Mouse (Mus musculus) hindbrain, embryonic 16.5 days (tissue): ENCODE measurements around the gene Pias1. TPM values are rescaled to one million over a fixed set of nuclear protein-coding genes. Genes with fewer than 3 reads are reported as not detected.

Source experiments
- ATAC-seq: fragments of 200-750 bp; cut with Nextera tagmentation; 2 replicates; pipeline ENCODE4 v1.8.0; 2017; ENCODE audit warnings: moderate TSS enrichment, moderate library complexity
- H3K27ac ChIP-seq: fragments of 300-500 bp; sonication (generic); 2 replicates; pipeline ENCODE4 v1.5.1; 2014; ENCODE audit warnings: low read depth, mild to moderate bottlenecking, control low read depth, low read length, moderate library complexity
- H3K27me3 ChIP-seq: fragments of 300-500 bp; sonication (generic); replicated peaks from 2 replicates; pipeline ENCODE4 v1.6.1; 2014; ENCODE audit warnings: low read length; ENCODE audit not compliant: control insufficient read depth, insufficient read depth
- H3K36me3 ChIP-seq: fragments of 300-500 bp; sonication (generic); 2 replicates; pipeline ENCODE4 v1.6.1; 2014; ENCODE audit warnings: mild to moderate bottlenecking, low read length, moderate library complexity, mixed read lengths; ENCODE audit not compliant: control insufficient read depth, insufficient read depth
- H3K4me1 ChIP-seq: fragments of 300-500 bp; sonication (generic); 2 replicates; pipeline ENCODE4 v1.6.1; 2014; ENCODE audit warnings: low read depth, low read length; ENCODE audit not compliant: control insufficient read depth, insufficient read depth
- H3K4me2 ChIP-seq: fragments of 300-500 bp; sonication (generic); 2 replicates; pipeline ENCODE4 v1.6.1; 2014; ENCODE audit warnings: mild to moderate bottlenecking, low read length, control low read depth, moderate library complexity
- H3K4me3 ChIP-seq: fragments of 300-500 bp; sonication (generic); 2 replicates; pipeline ENCODE4 v1.5.1; 2014; ENCODE audit warnings: mild to moderate bottlenecking, low read length, control low read depth, moderate library complexity
- H3K9ac ChIP-seq: fragments of 300-500 bp; sonication (generic); 2 replicates; pipeline ENCODE4 v1.6.1; 2014; ENCODE audit warnings: low read depth, mild to moderate bottlenecking, control low read depth, low read length, moderate library complexity
- H3K9me3 ChIP-seq: fragments of 300-500 bp; sonication (generic); 2 replicates; pipeline ENCODE4 v1.6.1; 2014; ENCODE audit warnings: mild to moderate bottlenecking, low read length, moderate library complexity; ENCODE audit not compliant: control insufficient read depth
- WGBS: fragments of 180-500 bp; shearing (Covaris S2); extraction: QIAGEN DNeasy Blood & Tissue Kit; methylation state at CpG from one replicate; pipeline ENCODE4 v1.1.7; 2014; 5-methylcytosine and 5-hydroxymethylcytosine counted together
- polyA plus RNA-seq: library from polyadenylated mRNA; unstranded; fragments of >200 nt; fragmentation: Nextera tagmentation; extraction: Ambion mirVana; gene quantifications from 2 replicates; pipeline ENCODE4 v1.2.1, GENCODE M21; 2015

Gene Pias1
- polyA plus RNA-seq, 1 experiment from 2014 or later, result 53.6 TPM

DNA sequence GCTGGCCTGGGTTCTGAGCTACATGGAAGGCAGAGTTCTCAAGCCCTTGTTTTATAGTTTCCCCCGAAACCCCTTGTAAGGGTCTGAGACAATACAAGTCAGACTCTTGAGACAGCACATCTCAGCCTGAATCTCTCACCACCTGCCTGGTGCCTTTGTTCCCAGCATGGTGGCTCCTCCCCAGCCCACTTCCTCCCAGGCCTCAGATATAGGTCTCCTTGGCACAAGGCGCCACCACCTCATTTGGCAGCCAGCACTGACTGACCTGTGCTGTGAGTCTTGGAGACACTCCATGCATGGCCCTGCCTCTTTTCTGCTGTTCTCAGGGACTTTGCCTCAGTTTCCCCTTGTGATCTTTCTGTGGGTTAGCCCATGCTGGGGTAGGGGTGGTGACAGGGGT is 136.2 kb downstream of the Pias1 start:
- no peaks in the 10 kb centered on the region for H3K36me3 ChIP-seq
- no peaks in the 10 kb centered on the region for H3K4me1 ChIP-seq
- no peak overlapping the region for H3K9ac ChIP-seq
- H3K4me3 ChIP-seq, result no peak overlapping the region
- WGBS, result 59% methylated on average over 2 of the region's 2 CpGs
- no peak for ATAC-seq
- H3K9me3 ChIP-seq, result no peaks in the 10 kb centered on the region
- H3K27ac ChIP-seq, result no peak overlapping the region
- no peaks in the 10 kb centered on the region for H3K27me3 ChIP-seq
- no peak overlapping the region for H3K4me2 ChIP-seq

DNA sequence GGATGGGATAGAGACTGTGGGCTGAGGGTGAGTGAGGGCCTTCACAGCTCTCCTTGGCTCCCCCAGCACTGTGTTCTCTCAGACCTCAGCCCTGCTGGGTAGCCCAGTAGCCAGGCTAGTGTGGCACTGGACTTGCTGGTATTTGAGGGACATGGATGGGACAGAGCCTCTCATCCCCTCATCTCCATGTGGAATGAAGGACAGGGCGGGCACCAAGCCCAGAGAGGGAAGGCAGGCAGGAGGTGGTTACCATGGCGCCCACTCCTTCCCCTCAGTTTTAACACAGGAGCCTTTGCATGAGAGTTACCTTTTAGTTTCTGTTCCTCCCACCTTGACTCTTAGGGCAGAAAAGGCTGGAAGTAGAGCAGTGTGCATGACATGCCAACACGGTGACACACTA is 139.1 kb downstream of the Pias1 start:
- H3K4me2 ChIP-seq, result no peak overlapping the region
- WGBS, result 70% methylated on average over 3 of the region's 3 CpGs
- no peak; the same call in 1 of the 2 replicates for ATAC-seq
- H3K4me3 ChIP-seq, result no peak overlapping the region
- H3K4me1 ChIP-seq, result no peaks in the 10 kb centered on the region
- no peaks in the 10 kb centered on the region for H3K36me3 ChIP-seq
- no peaks in the 10 kb centered on the region for H3K27me3 ChIP-seq
- H3K9ac ChIP-seq, result no peak overlapping the region
- H3K27ac ChIP-seq, result no peak overlapping the region
- no peaks in the 10 kb centered on the region for H3K9me3 ChIP-seq

DNA sequence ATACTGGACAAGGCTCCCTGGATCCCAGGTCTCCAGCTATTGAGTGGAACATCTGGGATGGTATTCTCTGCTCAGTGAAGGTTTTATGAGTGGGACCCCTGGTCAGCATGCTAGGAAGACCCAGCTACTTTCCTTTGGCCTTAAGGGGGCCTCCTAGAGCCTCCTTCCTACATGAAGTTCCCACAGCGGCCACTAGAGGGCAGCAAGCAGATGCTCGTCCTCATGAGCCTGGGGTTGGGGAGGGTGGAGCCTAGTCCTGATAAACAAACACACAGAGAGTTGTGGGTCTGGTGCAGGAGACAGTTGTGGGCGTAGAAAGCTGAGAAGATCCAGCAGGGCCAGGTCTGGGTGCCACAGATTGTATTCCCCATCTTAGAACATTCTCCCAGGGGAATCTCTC is 140.0 kb downstream of the Pias1 start:
- H3K27me3 ChIP-seq, result no peaks in the 10 kb centered on the region
- no peaks in the 10 kb centered on the region for H3K9me3 ChIP-seq
- H3K4me3 ChIP-seq, result no peak overlapping the region
- WGBS, result 5% methylated on average over 3 of the region's 3 CpGs
- H3K4me1 ChIP-seq, result no peaks in the 10 kb centered on the region
- peak; percentile 54 for ATAC-seq
- no peaks in the 10 kb centered on the region for H3K36me3 ChIP-seq
- no peak overlapping the region for H3K9ac ChIP-seq
- H3K27ac ChIP-seq, result no peak overlapping the region
- H3K4me2 ChIP-seq, result 0 out of 2 replicates have a peak overlapping the region, but pooled peaks have one; percentile 6

DNA sequence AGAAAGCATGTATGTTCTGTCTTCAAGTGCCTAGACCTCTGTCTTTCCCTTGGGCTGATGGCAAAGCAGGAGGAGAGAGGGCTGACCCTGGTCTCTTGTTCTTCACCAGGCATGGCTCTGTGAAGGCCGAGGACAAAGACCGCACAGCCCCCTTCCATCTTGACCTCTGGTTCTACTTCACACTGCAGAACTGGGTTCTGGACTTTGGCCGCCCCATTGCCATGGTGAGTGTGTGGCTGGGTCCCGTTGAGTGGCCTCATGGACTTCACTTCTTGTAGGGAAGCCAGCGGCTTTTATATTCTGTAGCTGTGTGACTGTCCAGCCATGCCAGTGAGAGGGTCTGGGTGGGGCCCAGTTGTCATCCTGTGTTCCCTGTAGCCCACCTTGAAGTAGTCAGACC is 143.3 kb downstream of the Pias1 start:
- Histone ChIP-seq H3K9ac (no peak overlapping the region), H3K4me2 (no peak overlapping the region), H3K4me1 (peaks cover 3% of the 10 kb centered on the region), H3K4me3 (no peak overlapping the region), H3K36me3 (no peaks in the 10 kb centered on the region), H3K27ac (no peak overlapping the region), H3K27me3 (no peaks in the 10 kb centered on the region), H3K9me3 (no peaks in the 10 kb centered on the region)
- no peak for ATAC-seq
- WGBS, result 95% methylated on average over 5 of the region's 5 CpGs

DNA sequence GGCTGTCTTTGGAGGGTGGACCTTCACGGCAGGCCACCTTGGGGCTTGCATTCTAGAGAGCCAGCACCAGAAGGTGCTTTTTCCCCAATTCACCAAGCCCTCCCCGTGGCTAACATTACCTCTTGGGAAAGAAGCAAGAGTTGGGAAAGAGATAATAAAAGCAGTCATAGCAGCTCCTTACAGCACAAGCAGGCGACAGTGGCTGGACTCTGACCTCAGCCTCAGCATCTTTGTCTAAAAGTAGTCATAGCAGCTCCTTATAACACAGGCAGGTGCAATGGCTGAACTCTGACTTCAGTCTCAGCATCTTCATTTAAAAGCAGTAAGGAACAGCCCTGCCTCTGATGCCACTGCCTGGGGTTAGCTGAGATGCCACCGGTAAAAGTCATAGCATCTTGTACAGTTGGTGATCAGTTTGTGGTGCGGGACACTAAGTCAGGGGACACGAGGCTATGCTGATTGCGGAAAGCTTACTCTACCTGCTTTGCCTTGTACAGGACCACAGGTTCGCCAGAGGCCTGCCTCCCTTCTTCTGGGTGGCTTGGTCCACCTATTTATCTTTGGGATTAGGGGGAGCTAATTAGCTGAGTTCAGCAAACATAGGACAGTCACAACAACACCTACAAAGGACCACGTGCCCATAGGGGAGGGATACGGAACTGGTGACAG is 144.2 kb downstream of the Pias1 start:
- Histone ChIP-seq H3K27me3 (no peaks in the 10 kb centered on the region), H3K9me3 (no peaks in the 10 kb centered on the region), H3K4me3 (no peak overlapping the region), H3K27ac (no peak overlapping the region), H3K4me2 (no peak overlapping the region), H3K36me3 (no peaks in the 10 kb centered on the region), H3K9ac (no peak overlapping the region), H3K4me1 (peaks cover 8% of the 10 kb centered on the region)
- ATAC-seq, result no peak
- WGBS, result 86% methylated on average over 10 of the region's 10 CpGs

DNA sequence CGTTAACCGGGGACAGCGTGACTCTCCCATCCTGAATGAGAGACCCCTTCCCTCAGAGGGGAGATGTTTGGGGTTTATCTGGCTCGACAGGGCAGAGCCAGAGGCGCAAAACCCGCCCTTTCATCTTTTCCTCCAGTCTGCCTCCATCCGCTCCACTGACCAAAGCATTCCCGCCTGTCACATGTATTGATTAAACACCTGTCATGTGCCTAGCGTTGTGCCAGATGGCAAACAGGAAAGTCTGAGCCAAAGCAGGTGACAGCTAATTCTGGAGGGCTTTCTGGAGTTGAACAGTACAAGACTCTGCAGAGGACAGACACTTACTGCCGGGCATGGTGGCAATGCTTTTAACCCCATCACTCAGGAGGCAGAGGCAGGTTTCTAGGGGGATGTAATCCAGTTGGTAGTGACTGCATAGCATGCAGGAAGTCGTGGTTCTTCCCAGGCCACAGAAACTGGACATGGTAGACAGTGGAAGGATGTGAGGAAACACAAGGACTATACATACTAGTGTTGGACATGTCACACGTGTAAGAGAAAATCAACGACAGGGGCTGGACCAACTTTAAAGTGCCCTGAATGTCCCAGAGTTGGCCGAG is 148.5 kb downstream of the Pias1 start:
- peak; percentile 32 for ATAC-seq
- Histone ChIP-seq H3K36me3 (no peaks in the 10 kb centered on the region), H3K4me3 (peak overlapping the region; percentile 47), H3K9me3 (no peaks in the 10 kb centered on the region), H3K4me2 (peak overlapping the region; percentile 82), H3K27ac (peak overlapping the region; percentile 59; the same call in 1 of the 2 replicates), H3K4me1 (peaks cover 11% of the 10 kb centered on the region), H3K27me3 (no peaks in the 10 kb centered on the region), H3K9ac (peak overlapping the region; percentile 66)
- 17% methylated on average over 14 of the region's 14 CpGs for WGBS

DNA sequence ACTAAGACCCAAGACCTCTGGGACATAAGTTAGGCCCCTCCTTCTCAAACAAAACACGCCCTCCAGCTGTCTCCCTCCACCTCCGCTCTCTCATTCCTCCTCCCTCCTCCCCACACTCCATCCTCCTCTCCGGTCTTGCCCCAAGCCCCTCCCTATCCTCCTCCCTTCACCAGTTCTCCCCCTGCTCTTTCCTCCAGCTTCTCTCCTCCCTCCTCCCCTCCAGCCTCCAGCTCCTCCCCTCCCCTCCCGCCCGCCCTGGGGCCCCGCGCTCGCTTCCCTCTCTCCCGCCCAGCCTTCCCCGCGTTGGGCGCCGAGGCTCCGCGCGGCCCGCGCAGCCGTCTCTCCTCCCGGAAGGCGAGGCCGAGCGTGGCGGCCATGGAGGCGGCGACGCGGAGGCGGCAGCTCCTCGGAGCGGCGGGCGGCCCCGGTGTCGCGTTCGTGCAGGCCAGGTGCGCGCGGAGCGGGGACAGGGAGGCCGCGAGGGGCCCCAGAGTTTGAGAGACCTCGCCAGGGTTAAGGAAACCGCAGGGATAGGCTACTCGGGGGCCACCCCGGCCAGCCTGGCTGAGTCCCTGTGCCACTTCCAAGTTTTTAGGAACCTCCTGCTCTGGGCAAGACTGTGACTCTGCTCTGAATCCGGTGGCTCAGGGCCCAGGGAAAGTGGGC is 149.1 kb downstream of the Pias1 start, which contains the start of gene Cln6:
TSS of gene Cln6 (plus strand) at position 280 of the 666 bp plus-strand sequence.
- peak; percentile 87 for ATAC-seq
- peaks cover 11% of the 10 kb centered on the region for H3K4me1 ChIP-seq
- H3K9me3 ChIP-seq, result no peaks in the 10 kb centered on the region
- peak within 1 kb of the TSS; percentile 66 for H3K9ac ChIP-seq
- H3K36me3 ChIP-seq, result no peaks in the 10 kb centered on the region
- H3K27me3 ChIP-seq, result no peaks in the 10 kb centered on the region
- under 1% methylated on average over 39 of the region's 48 CpGs for WGBS
- H3K4me3 ChIP-seq, result peak within 1 kb of the TSS; percentile 47
- H3K4me2 ChIP-seq, result peak within 1 kb of the TSS; percentile 82
- peak within 1 kb of the TSS; percentile 59 for H3K27ac ChIP-seq

DNA sequence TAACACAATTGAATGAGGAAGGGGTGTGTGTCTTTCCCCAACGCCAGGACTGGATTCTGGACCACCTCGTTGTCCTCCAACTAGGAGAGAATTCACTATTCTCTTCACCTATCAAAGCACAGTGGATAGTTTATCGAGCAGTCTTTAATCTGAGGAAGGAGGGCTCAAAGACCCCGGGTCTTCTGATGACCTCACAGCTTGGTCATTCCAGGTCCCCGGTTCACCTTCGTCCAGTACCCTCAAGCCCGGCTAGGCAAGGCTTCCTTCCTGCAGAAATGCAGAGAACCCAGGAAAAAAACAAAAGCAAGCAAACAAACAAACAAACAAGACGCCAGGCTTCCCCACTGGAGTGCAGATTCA is 149.6 kb downstream of the Pias1 start:
- Histone ChIP-seq H3K36me3 (no peaks in the 10 kb centered on the region), H3K4me3 (peak overlapping the region; percentile 47), H3K27me3 (no peaks in the 10 kb centered on the region), H3K4me2 (peak overlapping the region; percentile 82), H3K9ac (peak overlapping the region; percentile 66), H3K9me3 (no peaks in the 10 kb centered on the region), H3K27ac (peak overlapping the region; percentile 59; the same call in 1 of the 2 replicates), H3K4me1 (peaks cover 11% of the 10 kb centered on the region)
- peak; percentile 35 for ATAC-seq
- WGBS, result 23% methylated on average over 8 of the region's 8 CpGs

DNA sequence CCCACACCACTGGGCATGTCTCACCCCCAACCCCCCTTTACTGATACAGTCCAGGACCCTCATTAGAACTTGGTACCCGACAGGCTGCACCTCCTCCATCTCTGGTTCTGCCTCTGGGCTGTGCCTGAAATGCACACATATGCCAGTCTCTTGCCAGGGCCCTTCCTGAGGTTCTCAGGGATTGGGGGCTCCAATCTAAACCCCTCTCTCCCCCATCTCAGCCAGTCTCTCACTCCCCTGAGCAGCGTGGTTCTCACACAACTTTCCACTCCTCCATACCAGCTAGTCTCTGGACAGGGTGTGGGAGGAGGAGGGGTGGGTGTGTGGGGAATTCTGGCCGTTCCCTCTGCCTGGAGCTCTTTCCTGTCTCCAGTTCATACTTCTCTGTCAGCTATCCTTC is 150.1 kb downstream of the Pias1 start:
- H3K27me3 ChIP-seq, result no peaks in the 10 kb centered on the region
- no peak for ATAC-seq

More for the DNA sequence above, 150.1 kb downstream of the Pias1 start:
- WGBS, result 63% methylated on average over 3 of the region's 3 CpGs
- Histone ChIP-seq H3K9ac (no peak overlapping the region), H3K9me3 (no peaks in the 10 kb centered on the region), H3K4me2 (no peak overlapping the region), H3K4me3 (no peak overlapping the region), H3K4me1 (peaks cover 11% of the 10 kb centered on the region), H3K27ac (no peak overlapping the region), H3K36me3 (no peaks in the 10 kb centered on the region)
